Mouse (Mus musculus) neural tube, embryonic 14.5 days (tissue): ENCODE measurements around the gene Cybrd1. TPM values are rescaled to one million over a fixed set of nuclear protein-coding genes. Genes with fewer than 3 reads are reported as not detected.

Experiments
- polyA plus RNA-seq: library from polyadenylated mRNA; unstranded; fragments of >200 nt; fragmentation: Nextera tagmentation; extraction: Ambion mirVana; gene quantifications from 2 replicates; pipeline ENCODE4 v1.2.1, GENCODE M21; 2014

Cybrd1 gene
- polyA plus RNA-seq, 1 experiment from 2014 or later = 1.8 TPM

Other genes starting within 250 kb of the Cybrd1 start
- gene Dcaf17, start 62.6 kb upstream of the Cybrd1 start, polyA plus RNA-seq = 27.5 and 31.7 TPM in 2 replicates
- gene Mettl8, start 62.3 kb upstream of the Cybrd1 start, polyA plus RNA-seq = 13.3 and 14.1 TPM in 2 replicates
- gene Dync1i2, start 93.8 kb downstream of the Cybrd1 start, polyA plus RNA-seq = 229 and 268 TPM in 2 replicates
- gene Slc25a12, start 249.8 kb downstream of the Cybrd1 start, polyA plus RNA-seq = 110 and 129 TPM in 2 replicates